Mouse (Mus musculus): ENCODE data around the gene Olfr1057.
"Not testable (repeated sequence)": the region's sequence is repeated elsewhere in the genome, so short reads cannot be mapped to it uniquely, and the experiment has no call there.

Gene Olfr1057

GRCm38 (mm10) chr2:86378293-86378692 is at the start of gene Olfr1057:
Gene Olfr1057 (minus strand): TSS chr2:86378393.
- DNase-seq (ENCODE audit: low spot score in 2 of 2), result no peak

- DNase-seq (ENCODE audit: low spot score in 2 of 2), result not testable (repeated sequence)
Measured at GRCm38 (mm10) chr2:86426649-86427048, 48.5 kb upstream of the Olfr1057 start, which contains the start of gene Olfr1062. Gene Olfr1062 (minus strand): TSS chr2:86426749.

GRCm38 (mm10) chr2:86413950-86414349 is 35.8 kb upstream of the Olfr1057 start, which contains the start of gene Olfr1061:
Gene Olfr1061 (minus strand): TSS chr2:86414050.
- DNase-seq (ENCODE audit: low spot score in 2 of 2), result no peak

GRCm38 (mm10) chr2:86395114-86395513 is 16.9 kb upstream of the Olfr1057 start:
- no peak for DNase-seq (ENCODE audit: low spot score in 2 of 2)

- DNase-seq (ENCODE audit: low spot score in 2 of 2), result not testable (repeated sequence)
Measured at GRCm38 (mm10) chr2:86388461-86388860, 10.3 kb upstream of the Olfr1057 start, which contains the start of gene Olfr1058. Gene Olfr1058 (minus strand): TSS chr2:86388561.

- DNase-seq (ENCODE audit: low spot score in 2 of 2), result not testable (repeated sequence)
Measured at GRCm38 (mm10) chr2:86366342-86366741, 11.9 kb downstream of the Olfr1057 start.

GRCm38 (mm10) chr2:86362369-86362768 is 15.8 kb downstream of the Olfr1057 start, which contains the start of gene Olfr1056:
Gene Olfr1056 (minus strand): TSS chr2:86362469.
- DNase-seq (ENCODE audit: low spot score in 2 of 2), result no peak

GRCm38 (mm10) chr2:86351751-86352150 is 26.4 kb downstream of the Olfr1057 start:
- DNase-seq (ENCODE audit: low spot score in 2 of 2), result not testable (repeated sequence)

GRCm38 (mm10) chr2:86350184-86350583 is 28.0 kb downstream of the Olfr1057 start, which contains the start of gene Olfr1055:
Gene Olfr1055 (minus strand): TSS chr2:86350284.
- DNase-seq (ENCODE audit: low spot score in 2 of 2), result no peak

- DNase-seq (ENCODE audit: low spot score in 2 of 2), result no peak
Measured at GRCm38 (mm10) chr2:86335333-86335732, 42.9 kb downstream of the Olfr1057 start, which contains the start of gene Olfr1054. Gene Olfr1054 (minus strand): TSS chr2:86335433.

All from frontal cortex, postnatal 14 days (tissue).